Mouse (Mus musculus) limb, embryonic 10.5 days (tissue): ENCODE data around the gene Ell. TPM values are rescaled to one million over a fixed set of nuclear protein-coding genes. Genes with fewer than 3 reads are reported as not detected.

Experiments used
- DNase-seq: peaks from one replicate; pipeline ENCODE4 v3.0.0-alpha.2; 2017; ENCODE audit warnings: low spot score
- H3K27ac ChIP-seq: fragments of 300-500 bp; sonication (generic); 2 replicates; pipeline ENCODE4 v1.5.1; 2016; ENCODE audit warnings: mild to moderate bottlenecking
- H3K27me3 ChIP-seq: fragments of 300-500 bp; sonication (generic); 2 replicates; pipeline ENCODE4 v1.6.1; 2016; ENCODE audit warnings: low read depth, mild to moderate bottlenecking; ENCODE audit not compliant: poor library complexity, severe bottlenecking
- H3K36me3 ChIP-seq: fragments of 300-500 bp; sonication (generic); 2 replicates; pipeline ENCODE4 v1.6.1; 2016; ENCODE audit warnings: mild to moderate bottlenecking, moderate library complexity
- H3K4me1 ChIP-seq: fragments of 300-500 bp; sonication (generic); 2 replicates; pipeline ENCODE4 v1.6.1; 2016
- H3K4me3 ChIP-seq: fragments of 300-500 bp; sonication (generic); 2 replicates; pipeline ENCODE4 v1.5.1; 2016; ENCODE audit warnings: mild to moderate bottlenecking, moderate library complexity
- H3K9me3 ChIP-seq: fragments of 300-500 bp; sonication (generic); replicated peaks from 2 replicates; pipeline ENCODE4 v1.6.1; 2016; ENCODE audit warnings: mild to moderate bottlenecking
- WGBS: fragments of 180-500 bp; shearing (Covaris S2); methylation state at CpG from one replicate; pipeline ENCODE4 v1.1.7; 2016; 5-methylcytosine and 5-hydroxymethylcytosine counted together
- polyA plus RNA-seq: library from polyadenylated mRNA; unstranded; fragments of >200 nt; fragmentation: Nextera tagmentation; extraction: Ambion mirVana; gene quantifications from 2 replicates; pipeline ENCODE4 v1.2.1, GENCODE M21; 2016

The Ell gene
- polyA plus RNA-seq, 1 experiment from 2014 or later, result 26.1 TPM

DNA sequence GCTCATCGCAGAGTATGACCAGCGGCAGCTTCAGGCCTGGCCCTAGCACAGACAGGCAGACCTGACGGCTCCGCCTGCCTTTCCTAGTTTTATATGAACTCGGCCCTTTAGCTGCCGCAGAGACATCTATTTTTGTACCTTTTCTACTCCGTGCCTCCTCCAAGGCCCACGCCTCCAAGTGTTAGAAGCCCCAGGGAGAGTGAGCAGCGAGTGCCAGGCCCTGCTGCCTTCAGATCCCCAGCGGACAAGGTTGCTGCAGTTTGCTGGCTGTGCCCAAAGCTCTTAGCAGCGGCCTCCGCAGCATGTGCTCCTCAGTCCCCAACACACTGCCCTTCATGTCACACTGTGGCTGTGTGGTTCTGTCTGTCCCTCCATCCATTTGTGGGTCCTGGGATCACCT is 52.3 kb downstream of the Ell start:
- Histone ChIP-seq H3K36me3 (peaks cover 70% of the 10 kb centered on the region), H3K4me3 (no peak overlapping the region), H3K27me3 (no peaks in the 10 kb centered on the region), H3K9me3 (no peaks in the 10 kb centered on the region), H3K4me1 (peaks cover 36% of the 10 kb centered on the region), H3K27ac (no peak overlapping the region)
- WGBS, result 91% methylated on average over 12 of the region's 12 CpGs
- DNase-seq, result no peak

DNA sequence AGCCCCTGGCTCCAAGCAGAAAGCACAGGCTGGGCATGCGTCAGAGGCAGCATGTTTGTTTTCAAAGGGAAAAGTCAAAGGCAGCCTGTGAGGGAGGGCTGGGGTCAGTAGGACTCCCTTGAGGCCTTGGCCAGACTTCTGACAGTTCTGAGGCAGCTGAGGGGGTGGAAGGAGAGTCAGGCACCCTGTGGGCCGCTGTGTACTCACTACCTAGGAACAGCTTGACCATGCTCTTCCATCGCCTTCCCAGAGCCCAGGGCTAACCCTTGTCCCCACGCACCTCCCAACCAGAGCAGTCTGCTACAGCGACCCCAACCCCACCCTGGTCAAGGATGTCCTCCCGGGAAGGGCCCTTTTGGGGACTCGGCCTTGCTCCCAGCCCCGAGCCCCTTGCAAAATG is 53.9 kb downstream of the Ell start:
- H3K9me3 ChIP-seq, result no peaks in the 10 kb centered on the region
- peak overlapping the region; percentile 78; the same call in 1 of the 2 replicates for H3K4me3 ChIP-seq
- WGBS, result 52% methylated on average over 8 of the region's 8 CpGs
- H3K27ac ChIP-seq, result peak overlapping the region; percentile 88
- peak; percentile 37 for DNase-seq
- H3K27me3 ChIP-seq, result no peaks in the 10 kb centered on the region
- H3K4me1 ChIP-seq, result peaks cover 52% of the 10 kb centered on the region
- H3K36me3 ChIP-seq, result peaks cover 71% of the 10 kb centered on the region

DNA sequence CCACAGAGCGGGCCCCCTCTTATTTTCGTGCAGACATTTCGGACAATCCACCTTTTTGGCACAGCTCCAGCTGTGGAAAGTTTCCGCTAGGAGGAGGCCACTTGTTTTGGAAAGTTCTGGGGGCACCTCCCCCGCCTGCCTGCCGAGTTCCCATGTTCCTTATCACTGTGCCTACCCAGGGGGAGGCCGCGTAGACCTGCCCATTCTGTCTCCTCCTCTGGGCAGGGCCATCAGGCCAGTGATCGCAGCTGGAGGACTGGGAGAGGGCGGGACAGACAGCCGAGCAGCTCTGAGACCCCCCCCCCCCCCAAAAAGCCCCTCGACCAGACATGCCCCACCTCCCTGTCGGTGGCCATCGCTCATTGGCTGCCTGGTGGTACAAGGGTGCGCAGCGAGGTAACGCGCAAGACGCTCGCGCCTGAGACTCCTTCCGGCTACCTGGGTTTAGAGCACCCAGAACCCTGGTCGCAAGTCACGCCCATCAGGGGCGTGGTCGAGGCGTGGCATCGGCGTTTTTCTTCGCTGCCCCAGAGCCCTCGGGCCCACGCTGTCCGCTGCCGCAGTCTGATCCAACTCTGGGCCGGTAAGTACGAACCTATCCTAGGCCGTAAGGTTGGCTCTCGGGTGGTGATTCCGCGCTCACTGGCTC is 54.8 kb downstream of the Ell start, which contains the start of gene Isyna1:
Gene Isyna1, plus strand, starts transcription at position 413 of the 649 bp plus-strand sequence.
- peaks cover 61% of the 10 kb centered on the region for H3K4me1 ChIP-seq
- peaks cover 72% of the 10 kb centered on the region for H3K36me3 ChIP-seq

DNA sequence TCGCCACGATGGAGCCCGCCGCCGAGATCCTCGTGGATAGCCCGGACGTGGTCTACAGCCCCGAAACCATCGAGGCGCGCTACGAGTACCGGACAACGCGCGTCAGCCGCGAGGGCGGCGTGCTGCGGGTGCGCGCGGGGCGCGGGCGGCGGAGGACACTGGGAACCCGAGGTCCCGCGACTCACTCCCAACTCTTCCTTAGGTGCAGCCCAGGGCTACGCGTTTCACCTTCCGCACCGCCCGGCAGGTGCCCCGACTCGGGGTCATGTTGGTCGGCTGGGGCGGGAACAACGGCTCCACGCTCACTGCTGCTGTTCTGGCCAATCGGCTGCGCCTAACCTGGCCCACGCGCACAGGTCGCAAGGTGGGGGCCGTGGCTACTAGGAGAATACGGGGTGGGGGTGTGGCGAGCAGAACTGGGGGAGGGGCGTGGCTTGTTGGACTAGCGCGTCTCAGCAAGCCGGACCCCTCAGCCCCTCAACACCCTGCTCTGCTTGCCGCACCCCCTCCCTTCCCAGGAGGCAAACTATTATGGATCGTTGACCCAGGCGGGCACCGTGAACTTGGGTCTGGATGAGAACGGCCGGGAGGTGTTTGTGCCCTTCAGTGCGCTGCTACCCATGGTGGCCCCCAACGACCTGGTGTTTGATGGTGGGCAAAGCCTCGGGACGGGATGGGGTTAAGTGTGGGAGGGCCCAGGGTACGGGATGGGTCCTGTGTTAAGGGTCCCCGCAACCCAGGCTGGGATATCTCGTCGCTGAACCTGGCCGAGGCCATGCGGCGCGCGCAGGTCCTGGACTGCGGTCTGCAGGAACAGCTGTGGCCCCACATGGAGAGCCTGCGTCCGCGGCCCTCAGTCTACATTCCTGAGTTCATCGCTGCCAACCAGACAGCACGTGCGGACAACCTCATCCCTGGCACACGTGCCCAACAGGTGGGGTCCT is 55.6 kb downstream of the Ell start:
- 12% methylated on average over 82 of the region's 82 CpGs for WGBS
- H3K9me3 ChIP-seq, result no peaks in the 10 kb centered on the region
- H3K36me3 ChIP-seq, result peaks cover 72% of the 10 kb centered on the region
- H3K27ac ChIP-seq, result peak overlapping the region; percentile 88
- no peaks in the 10 kb centered on the region for H3K27me3 ChIP-seq
- H3K4me1 ChIP-seq, result peaks cover 69% of the 10 kb centered on the region
- DNase-seq, result peak; percentile 70
- peak overlapping the region; percentile 78 for H3K4me3 ChIP-seq

More for the DNA sequence above, 54.8 kb downstream of the Ell start, which contains the start of gene Isyna1:
- H3K27me3 ChIP-seq, result no peaks in the 10 kb centered on the region
- WGBS, result under 1% methylated on average over 39 of the region's 40 CpGs
- H3K4me3 ChIP-seq, result peak within 1 kb of the TSS; percentile 78
- H3K27ac ChIP-seq, result peak within 1 kb of the TSS; percentile 88
- no peaks in the 10 kb centered on the region for H3K9me3 ChIP-seq
- DNase-seq, result peak; percentile 97

DNA sequence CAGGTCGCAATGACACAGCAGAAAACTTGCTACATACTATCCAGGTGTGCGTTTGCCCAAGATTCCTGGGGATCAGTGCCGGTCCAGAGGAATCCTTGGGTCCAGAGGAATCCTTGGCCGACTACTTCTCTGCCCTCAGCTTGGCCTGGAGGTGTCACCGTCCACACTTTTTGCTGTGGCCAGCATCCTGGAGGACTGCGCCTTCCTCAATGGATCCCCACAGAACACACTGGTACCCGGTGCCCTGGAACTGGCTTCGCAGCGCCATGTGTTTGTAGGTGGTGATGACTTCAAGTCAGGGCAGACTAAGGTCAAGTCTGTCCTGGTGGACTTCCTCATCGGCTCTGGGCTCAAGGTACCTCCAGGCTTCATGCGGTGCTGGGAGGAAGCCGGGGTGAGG is 56.6 kb downstream of the Ell start:
- Histone ChIP-seq H3K27ac (no peak overlapping the region), H3K4me1 (peaks cover 79% of the 10 kb centered on the region), H3K27me3 (no peaks in the 10 kb centered on the region), H3K36me3 (peaks cover 68% of the 10 kb centered on the region), H3K9me3 (no peaks in the 10 kb centered on the region), H3K4me3 (peak overlapping the region; percentile 78; the same call in 1 of the 2 replicates)
- 94% methylated on average over 12 of the region's 12 CpGs for WGBS
- DNase-seq, result no peak

DNA sequence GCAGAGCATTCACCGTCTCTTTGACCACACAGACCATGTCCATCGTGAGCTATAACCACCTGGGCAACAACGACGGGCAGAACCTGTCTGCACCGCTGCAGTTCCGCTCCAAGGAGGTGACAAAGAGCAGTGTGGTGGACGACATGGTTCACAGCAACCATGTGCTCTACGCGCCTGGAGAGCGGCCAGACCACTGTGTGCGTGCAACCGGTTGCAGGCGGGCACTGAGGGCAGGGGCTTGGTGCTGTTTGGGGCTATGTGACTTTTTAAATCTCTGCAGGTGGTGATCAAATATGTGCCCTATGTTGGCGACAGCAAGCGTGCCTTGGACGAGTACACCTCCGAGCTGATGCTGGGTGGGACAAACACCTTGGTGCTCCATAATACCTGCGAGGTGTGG is 57.0 kb downstream of the Ell start:
- Histone ChIP-seq H3K4me3 (0 out of 2 replicates have a peak overlapping the region, but pooled peaks have one; percentile 1), H3K36me3 (peaks cover 66% of the 10 kb centered on the region)
- 93% methylated on average over 18 of the region's 18 CpGs for WGBS

DNA sequence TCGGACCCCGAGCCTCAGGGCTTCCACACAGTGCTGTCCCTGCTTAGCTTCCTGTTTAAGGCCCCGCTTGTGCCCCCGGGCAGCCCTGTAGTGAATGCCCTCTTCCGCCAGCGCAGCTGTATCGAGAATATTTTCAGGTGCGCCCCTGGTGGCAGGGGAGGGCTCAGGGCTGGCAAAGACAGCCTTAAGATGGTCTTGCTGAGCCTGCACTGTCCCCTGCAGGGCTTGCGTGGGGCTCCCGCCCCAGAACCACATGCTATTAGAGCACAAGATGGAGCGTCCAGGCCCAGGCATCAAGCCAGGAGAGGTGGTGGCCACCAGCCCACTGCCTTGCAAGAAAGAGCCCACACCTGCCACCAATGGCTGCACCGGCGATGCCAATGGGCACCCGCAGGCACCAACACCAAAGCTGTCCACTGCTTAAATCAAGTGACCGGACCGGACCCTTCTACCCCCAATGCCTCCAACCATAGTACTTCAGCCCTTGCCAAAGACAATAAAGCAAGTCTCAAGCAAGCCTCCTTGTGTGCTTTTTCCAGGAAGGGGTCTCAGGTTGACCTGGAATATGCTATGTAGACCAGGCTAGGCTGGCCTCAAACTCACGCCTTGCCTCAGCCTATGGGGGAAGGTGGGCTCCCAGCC is 57.6 kb downstream of the Ell start:
- peaks cover 65% of the 10 kb centered on the region for H3K36me3 ChIP-seq
- H3K4me1 ChIP-seq, result peaks cover 89% of the 10 kb centered on the region
- no peaks in the 10 kb centered on the region for H3K27me3 ChIP-seq
- peak overlapping the region; percentile 54 for H3K4me3 ChIP-seq
- 87% methylated on average over 17 of the region's 17 CpGs for WGBS
- peaks cover 2% of the 10 kb centered on the region; the same call in 1 of the 2 replicates for H3K9me3 ChIP-seq
- H3K27ac ChIP-seq, result 0 out of 2 replicates have a peak overlapping the region, but pooled peaks have one; percentile 88
- peak; percentile 48 for DNase-seq

More for the DNA sequence above, 57.0 kb downstream of the Ell start:
- H3K9me3 ChIP-seq, result no peaks in the 10 kb centered on the region
- no peak overlapping the region for H3K27ac ChIP-seq
- H3K4me1 ChIP-seq, result peaks cover 83% of the 10 kb centered on the region
- DNase-seq, result no peak
- no peaks in the 10 kb centered on the region for H3K27me3 ChIP-seq

DNA sequence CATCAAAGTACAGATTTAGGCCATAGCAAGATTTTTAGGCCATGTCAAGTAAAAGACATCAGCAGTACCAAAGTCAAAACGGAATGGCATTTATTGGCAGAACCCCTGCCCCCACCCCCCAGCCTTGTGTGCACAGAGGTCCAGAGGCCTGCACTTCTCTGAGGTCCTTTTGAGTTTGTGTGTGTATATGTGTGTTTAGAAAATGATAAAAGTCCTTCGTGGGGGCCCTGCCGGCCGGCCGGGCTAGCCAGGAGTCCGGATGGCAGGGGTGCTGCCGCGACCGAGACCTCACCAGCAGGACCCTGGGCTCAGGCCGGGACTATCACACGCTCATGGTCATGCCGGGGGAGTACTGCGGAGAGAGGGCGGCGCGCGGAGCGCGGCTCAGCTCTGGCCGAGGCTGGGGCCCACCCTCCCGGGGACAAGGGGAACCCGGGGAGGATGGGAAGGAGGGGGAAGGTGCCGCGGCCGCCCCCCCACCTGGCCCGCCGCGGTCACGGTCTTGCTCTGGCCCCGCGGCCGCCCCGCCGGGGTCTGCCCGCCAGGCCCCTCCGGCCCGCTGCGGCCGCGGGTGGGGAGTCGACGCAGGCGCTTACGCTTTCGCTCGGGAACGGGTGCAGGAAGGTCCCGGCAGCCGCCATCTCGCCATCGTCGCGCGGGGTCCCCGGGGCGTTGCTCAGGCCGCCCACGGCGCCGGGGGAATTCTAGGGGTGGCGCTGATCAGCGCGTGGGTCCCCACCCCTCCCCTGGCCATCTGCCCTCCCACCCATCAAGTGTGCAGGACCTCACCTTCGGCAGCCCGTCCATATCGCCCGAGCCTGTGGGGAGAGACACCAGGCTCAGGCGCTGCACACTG is 58.4 kb downstream of the Ell start:
- H3K36me3 ChIP-seq, result peaks cover 66% of the 10 kb centered on the region
- WGBS, result 7% methylated on average over 66 of the region's 68 CpGs
- peak; percentile 62 for DNase-seq

DNA sequence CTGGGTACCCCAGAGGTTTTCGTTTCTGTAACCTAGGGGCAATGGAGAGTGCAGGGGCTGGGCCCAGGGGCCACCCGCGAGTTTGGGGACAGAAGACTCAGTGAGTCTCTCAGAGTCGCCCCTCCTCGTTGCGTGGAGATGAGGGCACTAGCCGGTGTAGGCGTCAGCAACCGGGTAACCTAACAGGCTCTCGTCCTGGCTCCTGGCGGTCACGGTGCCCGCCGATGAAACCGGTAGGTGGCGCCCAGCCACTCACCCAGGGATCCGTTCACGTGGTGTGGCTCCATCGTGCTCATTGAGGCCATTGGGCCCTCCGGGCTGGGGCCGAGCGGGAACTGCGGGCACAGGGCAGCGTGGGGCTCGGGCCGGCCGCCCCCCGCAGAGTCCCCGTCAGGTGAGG is 59.0 kb downstream of the Ell start:
- Histone ChIP-seq H3K9me3 (peaks cover 2% of the 10 kb centered on the region), H3K4me1 (peaks cover 91% of the 10 kb centered on the region), H3K4me3 (peak overlapping the region; percentile 54), H3K27ac (peak overlapping the region; percentile 88), H3K27me3 (no peaks in the 10 kb centered on the region), H3K36me3 (peaks cover 73% of the 10 kb centered on the region)
- WGBS, result 2% methylated on average over 29 of the region's 29 CpGs
- DNase-seq, result peak; percentile 89

More for the DNA sequence above, 58.4 kb downstream of the Ell start:
- Histone ChIP-seq H3K27me3 (no peaks in the 10 kb centered on the region), H3K27ac (peak overlapping the region; percentile 88), H3K4me3 (peak overlapping the region; percentile 54), H3K9me3 (peaks cover 2% of the 10 kb centered on the region), H3K4me1 (peaks cover 94% of the 10 kb centered on the region)

DNA sequence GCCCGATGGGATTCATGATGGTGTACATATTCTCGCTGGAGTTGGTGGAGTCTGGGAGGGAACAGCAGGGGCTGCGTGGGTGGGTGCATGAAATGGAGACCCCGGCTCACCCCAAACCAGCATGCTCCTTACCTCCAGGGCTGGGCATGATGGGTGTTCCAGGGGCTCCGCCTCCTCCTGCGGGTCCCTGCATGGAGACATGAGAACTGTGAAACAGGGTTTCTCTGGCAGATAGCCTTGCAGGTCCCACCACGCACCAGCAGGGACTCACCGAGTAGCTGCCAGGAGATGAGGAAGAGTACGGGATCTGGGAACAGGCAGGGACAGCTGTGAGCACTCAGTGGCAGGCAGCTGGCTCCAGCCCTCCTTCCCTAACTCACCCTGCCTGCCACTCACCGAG is 59.5 kb downstream of the Ell start:
- peak overlapping the region; percentile 88 for H3K27ac ChIP-seq
- H3K27me3 ChIP-seq, result no peaks in the 10 kb centered on the region
- DNase-seq, result peak; percentile 71
- 17% methylated on average over 10 of the region's 10 CpGs for WGBS
- peaks cover 86% of the 10 kb centered on the region for H3K4me1 ChIP-seq
- peaks cover 2% of the 10 kb centered on the region for H3K9me3 ChIP-seq
- peak overlapping the region; percentile 54 for H3K4me3 ChIP-seq
- peaks cover 77% of the 10 kb centered on the region for H3K36me3 ChIP-seq

DNA sequence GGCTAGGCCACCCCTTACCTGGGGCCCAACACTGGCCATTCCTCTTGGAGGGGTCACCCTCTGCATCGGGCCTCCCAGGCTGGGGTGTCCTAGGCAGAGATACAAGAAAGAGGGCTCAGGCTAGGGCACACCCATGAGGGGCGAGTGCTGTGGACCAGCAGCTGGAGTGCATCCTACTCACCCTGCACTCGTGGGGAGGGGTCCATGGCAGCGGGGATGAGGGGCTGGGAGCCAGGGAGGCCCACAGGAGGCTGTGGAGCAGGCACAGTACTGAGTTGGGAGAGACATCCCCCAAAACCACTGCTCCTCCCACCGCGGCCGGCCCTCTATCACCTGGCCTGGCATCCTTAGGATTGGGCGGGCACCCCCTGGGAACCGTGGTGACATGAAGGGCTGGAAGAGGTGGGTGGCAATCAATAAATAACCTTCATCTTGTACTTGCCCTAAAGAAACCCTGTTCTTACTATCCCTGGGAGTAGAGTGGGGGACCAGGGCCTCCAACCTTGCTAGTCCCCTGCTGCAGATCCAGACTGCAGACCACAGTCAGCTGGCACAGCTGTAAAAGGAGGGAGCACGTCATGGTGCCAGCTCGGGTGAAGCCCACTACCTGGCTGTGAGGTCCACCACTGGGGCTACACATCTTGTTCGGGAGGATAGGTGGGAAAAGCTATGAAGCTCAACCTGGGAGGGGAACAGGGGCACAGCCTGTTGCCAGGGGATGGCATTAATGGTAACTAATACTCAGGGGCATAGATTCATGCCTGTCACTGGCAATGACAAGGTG is 60.4 kb downstream of the Ell start:
- peaks cover 2% of the 10 kb centered on the region for H3K9me3 ChIP-seq
- no peaks in the 10 kb centered on the region for H3K27me3 ChIP-seq
- no peak for DNase-seq
- peak overlapping the region; percentile 54 for H3K4me3 ChIP-seq
- H3K4me1 ChIP-seq, result peaks cover 81% of the 10 kb centered on the region
- H3K36me3 ChIP-seq, result peaks cover 86% of the 10 kb centered on the region
- 86% methylated on average over 12 of the region's 12 CpGs for WGBS
- H3K27ac ChIP-seq, result peak overlapping the region; percentile 88
